Mouse (Mus musculus) CH12.LX (cell line): ENCODE measurements around the gene Btn1a1. TPM values are rescaled to one million over a fixed set of nuclear protein-coding genes. Genes with fewer than 3 reads are reported as not detected.

ENCODE experiments used
- DNase-seq: peaks from one replicate; pipeline ENCODE4 v3.0.0-alpha.2; 2013; ENCODE audit errors: extremely low read depth
- H3K27ac ChIP-seq: 2 replicates; pipeline ENCODE4 v1.5.1; 2012; ENCODE audit warnings: low read depth, mild to moderate bottlenecking, control low read depth, moderate library complexity; ENCODE audit not compliant: insufficient read depth
- H3K27me3 ChIP-seq: replicated peaks from 2 replicates; pipeline ENCODE3; 2012; ENCODE audit warnings: inconsistent platforms
- H3K36me3 ChIP-seq, 2 experiments: replicated peaks in 1 of 2; 2 replicates each; pipeline versions ENCODE3 to v1.6.1; 2012; ENCODE audit warnings: inconsistent platforms in 1 of 2, low read length in 1 of 2, mild to moderate bottlenecking in 1 of 2, mixed read lengths in 1 of 2, moderate library complexity in 1 of 2; ENCODE audit not compliant: control insufficient read depth in 1 of 2, insufficient read depth in 1 of 2
- H3K4me1 ChIP-seq, 2 experiments: 2 replicates each; pipeline ENCODE4 v1.6.1; 2012; ENCODE audit warnings: inconsistent platforms in 1 of 2, moderate library complexity in 1 of 2; ENCODE audit not compliant: insufficient read depth in 2 of 2, control insufficient read depth in 1 of 2
- H3K4me2 ChIP-seq: 2 replicates; pipeline ENCODE4 v1.6.1; 2012; ENCODE audit warnings: low read depth, mild to moderate bottlenecking, control low read depth; ENCODE audit not compliant: poor library complexity, insufficient read depth, severe bottlenecking
- H3K4me3 ChIP-seq, 3 experiments: fragments of 150-350 bp in 1 of 3; sonication (generic) in 1 of 3; replicated peaks in 1 of 3; 2 replicates each; pipeline versions ENCODE3 to v1.5.1; 2011 to 2012; ENCODE audit warnings: low read depth in 2 of 3, low read length in 2 of 3, mild to moderate bottlenecking in 2 of 3, moderate library complexity in 2 of 3, control low read depth in 1 of 3, improper control_type of control experiment in 1 of 3, inconsistent platforms in 1 of 3, mixed read lengths in 1 of 3; ENCODE audit not compliant: poor library complexity in 1 of 3
- H3K79me2 ChIP-seq: replicated peaks from 2 replicates; pipeline ENCODE4 v1.6.1; 2012; ENCODE audit warnings: mild to moderate bottlenecking, moderate library complexity; ENCODE audit not compliant: control insufficient read depth, poor library complexity, insufficient read depth, severe bottlenecking; ENCODE audit errors: extremely low read depth
- H3K9ac ChIP-seq: 2 replicates; pipeline ENCODE4 v1.6.1; 2012; ENCODE audit warnings: low read depth, mild to moderate bottlenecking, control low read depth, moderate library complexity; ENCODE audit not compliant: insufficient read depth
- H3K9me3 ChIP-seq: replicated peaks from 2 replicates; pipeline ENCODE3; 2012; ENCODE audit warnings: low read length, inconsistent platforms, mixed read lengths
- CHD2 ChIP-seq: IDR thresholded peaks from 2 replicates; pipeline ENCODE4 v1.6.1; 2011; ENCODE audit warnings: low read length, improper control_type of control experiment
- EP300 ChIP-seq: IDR thresholded peaks from 2 replicates; pipeline ENCODE4 v1.6.1; 2011; ENCODE audit warnings: low read length, improper control_type of control experiment
- IRF4 ChIP-seq: IDR thresholded peaks from 2 replicates; pipeline ENCODE4 v1.6.1; 2014; ENCODE audit warnings: low read depth, mild to moderate bottlenecking, inconsistent platforms, low read length, improper control_type of control experiment
- POLR2A ChIP-seq: IDR thresholded peaks from 2 replicates; pipeline ENCODE4 v1.6.1; 2011; ENCODE audit warnings: low read depth, mild to moderate bottlenecking, improper control_type of control experiment, low read length
- POLR2AphosphoS2 ChIP-seq: IDR thresholded peaks from 2 replicates; pipeline ENCODE4 v1.6.1; 2011; ENCODE audit warnings: low read depth, low read length, improper control_type of control experiment
- RAD21 ChIP-seq: IDR thresholded peaks from 2 replicates; pipeline ENCODE4 v1.6.1; 2011; ENCODE audit warnings: low read depth, mild to moderate bottlenecking, low read length, improper control_type of control experiment, moderate library complexity
- TBP ChIP-seq: conservative IDR thresholded peaks from 2 replicates; pipeline ENCODE4 v1.6.1; 2011; ENCODE audit warnings: low read depth, low read length, improper control_type of control experiment
- USF1 ChIP-seq: IDR thresholded peaks from 2 replicates; pipeline ENCODE4 v1.6.1; 2014; ENCODE audit warnings: low read depth, mild to moderate bottlenecking, inconsistent platforms, low read length, improper control_type of control experiment
- USF2 ChIP-seq: conservative IDR thresholded peaks from 2 replicates; pipeline ENCODE4 v1.6.1; 2011; ENCODE audit warnings: low read depth, low read length, improper control_type of control experiment
- ZC3H11A ChIP-seq: IDR thresholded peaks from 2 replicates; pipeline ENCODE4 v1.6.1; 2012; ENCODE audit warnings: low read depth, mild to moderate bottlenecking, inconsistent platforms, low read length, improper control_type of control experiment
- ZKSCAN1 ChIP-seq: IDR thresholded peaks from 2 replicates; pipeline ENCODE4 v1.6.1; 2012; ENCODE audit warnings: low read depth, inconsistent platforms, low read length, improper control_type of control experiment, borderline replicate concordance
- ZNF384 ChIP-seq: IDR thresholded peaks from 2 replicates; pipeline ENCODE4 v1.6.1; 2012; ENCODE audit warnings: low read depth, low read length, improper control_type of control experiment, inconsistent platforms
- dilution Hi-C: fragments of 300-500 bp; cut with MboI; formaldehyde crosslinking; loops from 2 replicates; pipeline ENCODE4 v1.14.3; 2020; ENCODE audit warnings: low sequenced_read_pairs; ENCODE audit not compliant: extremely low pct_unique_long_range_greater_than_20kb, extremely low pct_ligation_motif_present
- in situ Hi-C: fragments of 300-500 bp; cut with MboI; formaldehyde crosslinking; loops from 3 replicates; pipeline ENCODE4 v1.14.3; 2019; ENCODE audit warnings: low sequenced_read_pairs, low pct_ligation_motif_present, low pct_unique_long_range_greater_than_20kb, mixed read lengths
- polyA plus RNA-seq: library from polyadenylated mRNA; unstranded; fragments of >175 nt; gene quantifications from 2 replicates; pipeline ENCODE4 v1.2.1, GENCODE M21; 2012; ENCODE audit warnings: low read depth; ENCODE audit not compliant: insufficient read length
- total RNA-seq, 2 experiments: library from RNA; depleted of rRNA; stranded (reverse); fragments of 300-350 nt in 1 of 2; fragments of >200 nt in 1 of 2; gene quantifications; 2 replicates each; pipeline ENCODE4 v1.2.3; 2012 to 2014

Btn1a1 gene
- total and polyA plus RNA-seq, 3 experiments = 0.20 to 0.51 (median 0.21) TPM

- DNase-seq = no peak
- H3K36me3 ChIP-seq = no peaks in the 10 kb centered on the region
- no peaks in the 10 kb centered on the region for H3K27me3 ChIP-seq
- TF ChIP-seq USF2 (no peak), ZNF384 (no peak), TBP (0 out of 2 replicates have a peak, but pooled peaks have one; percentile 13), CHD2 (no peak)
- H3K4me3 ChIP-seq = peak overlapping the region; percentile 44 to 59 (median 46)
- in situ Hi-C loops = loop anchor here (5.0 to 25.0 kb wide), 4 partner anchors 88 to 1572 kb away; partner anchors contain the start of gene Zfp184
- peaks cover 0 to 9% of the 10 kb centered on the region in 2 experiments; a peak in 2 of 4 replicates for H3K4me1 ChIP-seq
- H3K9me3 ChIP-seq = no peaks in the 10 kb centered on the region
- no peak overlapping the region for H3K27ac ChIP-seq
- dilution Hi-C loops = no loop called here
- H3K79me2 ChIP-seq = peaks cover 3% of the 10 kb centered on the region; the same call in 1 of the 2 replicates
- peak overlapping the region; percentile 71 for H3K9ac ChIP-seq
- H3K4me2 ChIP-seq = peak overlapping the region; percentile 100
Measured at GRCm38 (mm10) chr13:23433801-23434200, 31.9 kb downstream of the Btn1a1 start.

- H3K4me1 ChIP-seq = peaks cover 0 to 10% of the 10 kb centered on the region in 2 experiments; a peak in 2 of 4 replicates
- H3K4me2 ChIP-seq = peak overlapping the region; percentile 90
- DNase-seq = no peak
- dilution Hi-C loops (no loop called here), in situ Hi-C loops (loop anchor here (5.0 to 25.0 kb wide), 4 partner anchors 89 to 1571 kb away; partner anchors contain the start of gene Zfp184)
- H3K27me3 ChIP-seq = no peaks in the 10 kb centered on the region
- TF ChIP-seq TBP (no peak), EP300 (no peak), RAD21 (no peak), ZC3H11A (no peak), POLR2AphosphoS2 (no peak), IRF4 (no peak)
- H3K27ac ChIP-seq = no peak overlapping the region
- peak overlapping the region; percentile 46 to 59 (median 53) for H3K4me3 ChIP-seq
- no peaks in the 10 kb centered on the region for H3K36me3 ChIP-seq
- peaks cover 3% of the 10 kb centered on the region; the same call in 1 of the 2 replicates for H3K79me2 ChIP-seq
- H3K9me3 ChIP-seq = no peaks in the 10 kb centered on the region
- peak overlapping the region; percentile 71 for H3K9ac ChIP-seq
Measured at GRCm38 (mm10) chr13:23433206-23433605, 32.5 kb downstream of the Btn1a1 start.

GRCm38 (mm10) chr13:23432562-23433201, 33.0 kb downstream of the Btn1a1 start:
- peak overlapping the region; percentile 41 to 68 (median 59) for H3K4me3 ChIP-seq
- H3K4me2 ChIP-seq = peak overlapping the region; percentile 96
- peak; percentile 98 for DNase-seq
- H3K9ac ChIP-seq = peak overlapping the region; percentile 84
- H3K27ac ChIP-seq = no peak overlapping the region
- dilution Hi-C loops (no loop called here), in situ Hi-C loops (loop anchor here (5.0 to 25.0 kb wide), 4 partner anchors 90 to 1570 kb away; partner anchors contain the start of gene Zfp184)
- H3K4me1 ChIP-seq = peaks cover 0 to 12% of the 10 kb centered on the region in 2 experiments; a peak in 2 of 4 replicates
- H3K9me3 ChIP-seq = no peaks in the 10 kb centered on the region
- TF ChIP-seq POLR2A (peak; percentile 40), USF1 (no peak), TBP (peak; percentile 100), ZC3H11A (no peak), ZKSCAN1 (no peak)
- peaks cover 3% of the 10 kb centered on the region; the same call in 1 of the 2 replicates for H3K79me2 ChIP-seq
- H3K36me3 ChIP-seq = no peaks in the 10 kb centered on the region
- H3K27me3 ChIP-seq = no peaks in the 10 kb centered on the region
